Mouse (Mus musculus): ENCODE results near the gene Flnb. TPM values are rescaled to one million over a fixed set of nuclear protein-coding genes. Genes with fewer than 3 reads are reported as not detected.

The Flnb gene
- polyA plus RNA-seq, 1 experiment from 2014 or later = 35.0 TPM

DNA sequence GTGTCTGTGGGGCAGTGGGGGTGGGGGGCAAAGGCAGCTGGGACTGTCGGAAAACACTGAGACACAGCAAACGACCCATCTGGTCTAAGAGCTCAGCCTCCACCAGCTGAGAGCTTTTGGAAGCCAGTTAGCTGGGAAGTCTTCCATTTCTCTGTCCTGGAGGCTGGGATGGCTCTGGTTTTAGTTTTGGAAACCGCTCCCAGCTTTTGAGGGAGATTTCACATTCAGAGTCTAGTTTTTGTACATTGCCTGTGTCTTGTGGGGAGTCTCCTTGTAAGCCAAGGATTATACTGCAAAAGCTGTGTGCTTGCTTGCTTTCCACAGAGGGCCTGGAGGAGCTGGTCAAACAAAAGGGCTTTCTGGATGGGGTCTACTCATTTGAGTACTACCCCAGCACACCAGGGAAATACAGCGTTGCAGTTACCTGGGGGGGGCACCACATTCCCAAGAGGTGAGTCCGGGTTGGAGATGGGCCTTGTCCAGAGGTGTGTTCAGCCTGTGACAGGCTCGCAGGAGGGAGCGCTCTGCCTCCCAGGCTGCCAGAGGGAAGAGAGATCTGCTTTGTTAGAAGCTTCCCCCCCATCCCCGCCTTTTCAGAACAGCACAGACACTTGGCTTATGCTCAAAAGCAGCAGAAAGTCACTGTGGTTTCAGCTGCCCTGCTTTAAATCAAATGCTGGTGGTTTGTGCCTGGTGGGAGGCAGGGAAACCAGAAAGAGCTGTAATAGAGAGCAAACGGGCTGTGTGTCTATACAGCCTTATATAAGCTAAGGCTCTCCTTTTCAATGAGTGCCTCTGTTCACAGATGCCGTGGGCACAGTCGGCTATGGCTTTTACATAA lies 71.3 kb downstream of the Flnb start:
- WGBS = 53% methylated on average over 11 of the region's 11 CpGs
- Histone ChIP-seq H3K36me3 (ENCODE audit: control insufficient read depth, insufficient read depth, low read length) (peaks cover 27% of the 10 kb centered on the region), H3K9ac (ENCODE audit: low read length) (peak overlapping the region; percentile 40; the same call in 1 of the 2 replicates), H3K4me3 (ENCODE audit: low read depth, low read length) (no peak overlapping the region), H3K9me3 (ENCODE audit: control insufficient read depth, low read length) (no peaks in the 10 kb centered on the region), H3K4me1 (ENCODE audit: control insufficient read depth, insufficient read depth, low read length) (peaks cover 11% of the 10 kb centered on the region; the same call in 1 of the 2 replicates), H3K4me2 (ENCODE audit: low read depth, severe bottlenecking) (no peak overlapping the region), H3K27me3 (ENCODE audit: control insufficient read depth, insufficient read depth, low read length) (no peaks in the 10 kb centered on the region), H3K27ac (replicated peaks; ENCODE audit: low read depth, low read length) (peak overlapping the region; percentile 91)
- ATAC-seq (ENCODE audit: insufficient number of reproducible peaks, low FRiP score, low TSS enrichment, low read depth) (peak; percentile 70), DNase-seq (ENCODE audit: low spot score) (peak; percentile 40)

DNA sequence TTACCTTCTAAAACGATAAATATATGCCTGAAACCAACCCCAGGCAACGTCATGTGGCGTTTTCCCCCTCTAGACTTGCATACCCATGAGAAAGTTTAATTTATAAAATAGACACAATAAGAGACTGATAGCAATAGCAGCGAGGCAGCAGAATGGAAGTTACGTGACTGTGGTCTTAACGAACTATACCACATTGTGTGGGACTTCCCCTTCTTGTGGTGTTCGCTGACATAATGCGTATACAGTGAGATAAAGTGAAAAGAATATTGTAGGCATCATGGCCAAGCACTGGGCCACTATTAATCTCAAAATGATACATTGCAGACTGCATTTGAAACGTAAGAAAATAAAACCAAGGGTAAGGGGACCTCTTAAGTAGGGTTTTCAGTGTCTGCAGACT lies 72.1 kb downstream of the Flnb start:
- ATAC-seq (ENCODE audit: insufficient number of reproducible peaks, low FRiP score, low TSS enrichment, low read depth) (no peak), DNase-seq (ENCODE audit: low spot score) (no peak)
- Histone ChIP-seq H3K4me3 (ENCODE audit: low read depth, low read length) (no peak overlapping the region), H3K36me3 (ENCODE audit: control insufficient read depth, insufficient read depth, low read length) (peaks cover 23% of the 10 kb centered on the region), H3K4me2 (ENCODE audit: low read depth, severe bottlenecking) (no peak overlapping the region), H3K9me3 (ENCODE audit: control insufficient read depth, low read length) (no peaks in the 10 kb centered on the region), H3K27me3 (ENCODE audit: control insufficient read depth, insufficient read depth, low read length) (no peaks in the 10 kb centered on the region), H3K27ac (replicated peaks; ENCODE audit: low read depth, low read length) (peak overlapping the region; percentile 91), H3K9ac (ENCODE audit: low read length) (no peak overlapping the region), H3K4me1 (ENCODE audit: control insufficient read depth, insufficient read depth, low read length) (peaks cover 11% of the 10 kb centered on the region; the same call in 1 of the 2 replicates)
- WGBS = 78% methylated on average over 9 of the region's 9 CpGs

DNA sequence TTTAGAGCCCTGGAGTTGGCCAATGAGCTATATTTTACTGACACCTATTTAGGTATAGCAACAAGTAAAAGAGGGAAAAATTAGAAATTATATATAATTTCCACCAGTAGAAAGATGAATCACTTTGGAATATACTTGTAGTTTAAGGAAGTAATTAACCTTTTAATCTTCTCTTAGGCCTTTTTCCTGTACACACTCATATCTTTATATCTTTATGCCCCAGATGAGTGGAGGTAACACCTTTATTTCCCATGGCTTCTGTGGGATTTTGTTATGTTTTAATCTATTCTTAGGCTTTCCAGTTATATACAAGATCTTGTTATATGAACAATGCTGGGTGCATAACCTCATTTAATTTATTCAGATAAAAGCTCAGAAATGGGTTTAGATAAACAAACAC lies 73.6 kb downstream of the Flnb start:
- peaks cover 15% of the 10 kb centered on the region for H3K36me3 ChIP-seq (ENCODE audit: control insufficient read depth, insufficient read depth, low read length)
- no peak overlapping the region for H3K9ac ChIP-seq (ENCODE audit: low read length)
- peaks cover 16% of the 10 kb centered on the region for H3K4me1 ChIP-seq (ENCODE audit: control insufficient read depth, insufficient read depth, low read length)
- H3K4me2 ChIP-seq (ENCODE audit: low read depth, severe bottlenecking) = no peak overlapping the region
- H3K4me3 ChIP-seq (ENCODE audit: low read depth, low read length) = no peak overlapping the region
- ATAC-seq (ENCODE audit: insufficient number of reproducible peaks, low FRiP score, low TSS enrichment, low read depth) = no peak
- no peak overlapping the region for H3K27ac ChIP-seq (replicated peaks; ENCODE audit: low read depth, low read length)
- no peak for DNase-seq (ENCODE audit: low spot score)
- H3K9me3 ChIP-seq (ENCODE audit: control insufficient read depth, low read length) = no peaks in the 10 kb centered on the region
- H3K27me3 ChIP-seq (ENCODE audit: control insufficient read depth, insufficient read depth, low read length) = no peaks in the 10 kb centered on the region

DNA sequence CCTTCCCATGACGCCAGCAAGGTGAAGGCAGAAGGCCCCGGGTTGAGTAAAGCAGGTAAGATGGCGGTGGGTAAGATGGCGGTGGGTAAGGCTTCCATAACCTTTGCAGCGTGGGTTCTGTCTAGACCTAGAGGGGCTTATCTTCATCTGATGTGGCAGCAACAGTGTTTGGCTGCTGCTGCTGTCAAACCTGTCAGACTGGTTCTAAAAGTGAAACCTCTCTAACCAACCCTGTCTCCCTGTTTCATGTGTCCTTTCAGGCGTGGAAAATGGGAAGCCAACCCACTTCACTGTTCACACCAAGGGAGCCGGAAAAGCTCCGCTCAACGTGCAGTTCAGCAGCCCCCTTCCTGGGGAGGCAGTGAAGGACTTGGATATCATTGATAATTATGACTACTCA lies 78.4 kb downstream of the Flnb start:
- peaks cover 29% of the 10 kb centered on the region for H3K4me1 ChIP-seq (ENCODE audit: control insufficient read depth, insufficient read depth, low read length)
- peaks cover 17% of the 10 kb centered on the region for H3K36me3 ChIP-seq (ENCODE audit: control insufficient read depth, insufficient read depth, low read length)

DNA sequence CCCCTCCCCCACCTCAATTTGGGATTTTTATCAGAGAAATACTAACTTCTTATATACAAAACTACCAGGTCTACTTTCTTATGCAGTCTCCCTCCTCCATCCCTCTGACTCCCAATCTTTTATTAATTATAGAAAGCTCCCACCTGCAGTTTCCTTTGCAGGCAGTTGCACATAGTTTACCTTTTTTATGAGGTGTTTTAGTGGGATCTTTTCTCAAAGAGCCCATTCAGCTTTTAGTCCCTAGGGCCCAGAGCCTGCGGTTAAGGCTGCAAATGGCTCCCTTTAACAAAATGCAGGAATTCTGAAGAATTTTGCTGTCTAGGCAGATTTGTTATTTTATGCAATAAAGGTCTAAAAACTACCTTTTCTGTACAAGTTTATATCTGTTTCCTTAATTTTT lies 78.9 kb downstream of the Flnb start:
- H3K27me3 ChIP-seq (ENCODE audit: control insufficient read depth, insufficient read depth, low read length) = no peaks in the 10 kb centered on the region
- no peak overlapping the region for H3K9ac ChIP-seq (ENCODE audit: low read length)
- peaks cover 17% of the 10 kb centered on the region for H3K36me3 ChIP-seq (ENCODE audit: control insufficient read depth, insufficient read depth, low read length)
- ATAC-seq (ENCODE audit: insufficient number of reproducible peaks, low FRiP score, low TSS enrichment, low read depth) (peak; percentile 71), DNase-seq (ENCODE audit: low spot score) (peak; percentile 54)
- peaks cover 33% of the 10 kb centered on the region for H3K4me1 ChIP-seq (ENCODE audit: control insufficient read depth, insufficient read depth, low read length)
- no peak overlapping the region for H3K4me2 ChIP-seq (ENCODE audit: low read depth, severe bottlenecking)
- no peaks in the 10 kb centered on the region for H3K9me3 ChIP-seq (ENCODE audit: control insufficient read depth, low read length)
- WGBS = 28% methylated on average over 1 of the region's 1 CpGs
- H3K4me3 ChIP-seq (ENCODE audit: low read depth, low read length) = no peak overlapping the region
- H3K27ac ChIP-seq (replicated peaks; ENCODE audit: low read depth, low read length) = peak overlapping the region; percentile 94

More for the DNA sequence above, 78.4 kb downstream of the Flnb start:
- H3K27ac ChIP-seq (replicated peaks; ENCODE audit: low read depth, low read length) = peak overlapping the region; percentile 88
- 75% methylated on average over 9 of the region's 9 CpGs for WGBS
- H3K27me3 ChIP-seq (ENCODE audit: control insufficient read depth, insufficient read depth, low read length) = no peaks in the 10 kb centered on the region
- no peak for ATAC-seq (ENCODE audit: insufficient number of reproducible peaks, low FRiP score, low TSS enrichment, low read depth)
- H3K9me3 ChIP-seq (ENCODE audit: control insufficient read depth, low read length) = no peaks in the 10 kb centered on the region
- no peak overlapping the region for H3K4me3 ChIP-seq (ENCODE audit: low read depth, low read length)
- DNase-seq (ENCODE audit: low spot score) = no peak
- no peak overlapping the region; the same call in 1 of the 2 replicates for H3K4me2 ChIP-seq (ENCODE audit: low read depth, severe bottlenecking)
- no peak overlapping the region for H3K9ac ChIP-seq (ENCODE audit: low read length)

DNA sequence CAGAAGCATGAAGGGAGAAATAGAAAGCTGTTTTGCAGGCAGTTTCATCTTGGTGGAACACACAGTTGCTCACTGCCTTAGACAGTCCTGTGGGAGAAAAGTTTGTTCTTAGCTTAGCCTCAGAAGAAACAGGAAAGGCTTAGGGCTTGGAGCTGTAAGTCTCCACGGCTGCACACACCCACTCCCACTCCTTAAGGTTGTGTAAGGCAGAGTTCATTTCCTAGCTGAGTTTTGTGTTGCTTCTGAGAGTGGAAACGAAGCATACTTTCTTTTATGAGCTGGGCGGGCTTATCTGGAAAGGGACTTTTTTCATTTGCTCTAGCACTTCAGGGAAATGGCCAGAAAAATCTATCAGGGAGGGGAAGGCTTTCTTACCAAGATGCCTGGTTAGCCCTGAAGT lies 82.2 kb downstream of the Flnb start:
- Histone ChIP-seq H3K27ac (replicated peaks; ENCODE audit: low read depth, low read length) (peak overlapping the region; percentile 68), H3K4me1 (ENCODE audit: control insufficient read depth, insufficient read depth, low read length) (peaks cover 40% of the 10 kb centered on the region), H3K4me3 (ENCODE audit: low read depth, low read length) (no peak overlapping the region), H3K9ac (ENCODE audit: low read length) (no peak overlapping the region), H3K27me3 (ENCODE audit: control insufficient read depth, insufficient read depth, low read length) (no peaks in the 10 kb centered on the region), H3K4me2 (ENCODE audit: low read depth, severe bottlenecking) (no peak overlapping the region), H3K36me3 (ENCODE audit: control insufficient read depth, insufficient read depth, low read length) (peaks cover 10% of the 10 kb centered on the region), H3K9me3 (ENCODE audit: control insufficient read depth, low read length) (no peaks in the 10 kb centered on the region)
- DNase-seq (ENCODE audit: low spot score) (no peak), ATAC-seq (ENCODE audit: insufficient number of reproducible peaks, low FRiP score, low TSS enrichment, low read depth) (no peak)
- 45% methylated on average over 3 of the region's 3 CpGs for WGBS

DNA sequence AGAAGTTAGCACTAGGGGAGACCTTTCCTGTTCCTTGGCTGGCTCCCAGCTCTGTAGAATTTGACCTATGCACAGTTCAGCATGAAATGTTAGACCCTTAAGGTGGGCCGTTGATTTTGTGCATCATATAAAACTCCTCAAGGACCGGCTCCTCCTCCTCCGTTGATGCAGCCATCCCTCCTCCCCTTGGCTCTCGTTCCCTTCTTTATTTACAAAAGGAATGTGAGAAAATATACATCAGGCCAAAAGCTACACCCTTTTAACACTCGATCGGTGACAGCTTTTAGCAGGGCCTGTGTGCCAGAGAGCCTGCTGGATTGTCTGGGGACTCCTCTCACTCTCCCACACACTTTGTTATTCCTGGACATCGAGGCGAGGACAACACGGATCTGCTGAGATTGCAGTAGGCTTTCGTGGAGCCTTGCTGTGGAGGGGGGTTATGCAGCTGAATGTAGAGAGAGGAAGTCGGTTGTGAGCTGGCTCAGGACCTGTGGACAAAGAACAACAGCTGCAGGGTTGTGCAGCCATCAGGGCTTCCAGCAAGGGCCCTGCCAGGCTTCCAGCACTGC lies 82.8 kb downstream of the Flnb start:
- no peak for DNase-seq (ENCODE audit: low spot score)
- Histone ChIP-seq H3K36me3 (ENCODE audit: control insufficient read depth, insufficient read depth, low read length) (peaks cover 12% of the 10 kb centered on the region), H3K9me3 (ENCODE audit: control insufficient read depth, low read length) (no peaks in the 10 kb centered on the region), H3K27me3 (ENCODE audit: control insufficient read depth, insufficient read depth, low read length) (no peaks in the 10 kb centered on the region), H3K4me1 (ENCODE audit: control insufficient read depth, insufficient read depth, low read length) (peaks cover 40% of the 10 kb centered on the region), H3K27ac (replicated peaks; ENCODE audit: low read depth, low read length) (peak overlapping the region; percentile 68), H3K4me2 (ENCODE audit: low read depth, severe bottlenecking) (no peak overlapping the region), H3K4me3 (ENCODE audit: low read depth, low read length) (no peak overlapping the region), H3K9ac (ENCODE audit: low read length) (no peak overlapping the region)
- ATAC-seq (ENCODE audit: insufficient number of reproducible peaks, low FRiP score, low TSS enrichment, low read depth) = peak; percentile 23
- 54% methylated on average over 11 of the region's 11 CpGs for WGBS

DNA sequence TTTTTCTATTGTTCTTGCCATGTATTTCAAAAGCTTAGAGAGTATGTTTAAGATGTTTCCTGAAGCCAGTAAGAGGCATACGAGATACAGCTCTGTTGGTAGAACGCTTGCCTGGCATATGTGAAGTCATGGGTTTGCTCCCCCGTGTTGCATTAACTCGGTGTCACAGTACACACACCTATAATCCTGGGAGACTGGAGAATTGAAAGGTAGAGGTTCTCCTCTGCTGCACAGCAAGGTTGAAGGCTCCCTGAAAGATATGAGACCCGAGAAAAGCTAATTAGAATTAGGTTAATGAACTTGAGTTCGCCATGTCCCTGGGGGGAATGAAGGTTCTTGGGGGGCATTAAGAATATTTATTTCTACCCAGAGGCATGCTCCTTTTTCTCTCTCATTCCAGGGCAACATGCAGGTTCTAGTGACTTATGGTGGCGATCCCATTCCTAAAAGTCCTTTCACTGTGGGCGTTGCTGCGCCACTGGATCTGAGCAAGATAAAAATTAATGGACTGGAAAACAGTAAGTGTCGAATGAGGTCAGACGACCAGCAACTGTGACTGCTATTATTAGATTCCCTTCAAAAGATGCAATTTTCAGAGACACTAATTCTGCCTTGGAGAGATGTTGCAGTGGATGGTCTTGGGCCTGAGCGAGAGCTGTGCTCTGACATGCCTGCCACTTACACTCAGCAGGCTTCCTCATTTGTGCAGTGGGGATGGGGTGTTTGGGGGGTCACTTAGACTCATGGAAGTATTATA lies 83.9 kb downstream of the Flnb start:
- peaks cover 12% of the 10 kb centered on the region for H3K36me3 ChIP-seq (ENCODE audit: control insufficient read depth, insufficient read depth, low read length)
- no peak overlapping the region for H3K4me2 ChIP-seq (ENCODE audit: low read depth, severe bottlenecking)
- peaks cover 34% of the 10 kb centered on the region for H3K4me1 ChIP-seq (ENCODE audit: control insufficient read depth, insufficient read depth, low read length)
- DNase-seq (ENCODE audit: low spot score) = no peak
- no peak overlapping the region for H3K9ac ChIP-seq (ENCODE audit: low read length)
- 64% methylated on average over 12 of the region's 12 CpGs for WGBS
- no peak overlapping the region for H3K4me3 ChIP-seq (ENCODE audit: low read depth, low read length)
- no peaks in the 10 kb centered on the region for H3K27me3 ChIP-seq (ENCODE audit: control insufficient read depth, insufficient read depth, low read length)
- no peaks in the 10 kb centered on the region for H3K9me3 ChIP-seq (ENCODE audit: control insufficient read depth, low read length)
- peak overlapping the region; percentile 15; the same call in 1 of the 2 replicates for H3K27ac ChIP-seq (replicated peaks; ENCODE audit: low read depth, low read length)
- ATAC-seq (ENCODE audit: insufficient number of reproducible peaks, low FRiP score, low TSS enrichment, low read depth) = no peak

All from limb, embryonic 11.5 days (tissue).